Mouse (Mus musculus): ENCODE measurements around the gene Resf1.
"Not testable (repeated sequence)": the region's sequence is repeated elsewhere in the genome, so short reads cannot be mapped to it uniquely, and the experiment has no call there.

Gene Resf1

DNA sequence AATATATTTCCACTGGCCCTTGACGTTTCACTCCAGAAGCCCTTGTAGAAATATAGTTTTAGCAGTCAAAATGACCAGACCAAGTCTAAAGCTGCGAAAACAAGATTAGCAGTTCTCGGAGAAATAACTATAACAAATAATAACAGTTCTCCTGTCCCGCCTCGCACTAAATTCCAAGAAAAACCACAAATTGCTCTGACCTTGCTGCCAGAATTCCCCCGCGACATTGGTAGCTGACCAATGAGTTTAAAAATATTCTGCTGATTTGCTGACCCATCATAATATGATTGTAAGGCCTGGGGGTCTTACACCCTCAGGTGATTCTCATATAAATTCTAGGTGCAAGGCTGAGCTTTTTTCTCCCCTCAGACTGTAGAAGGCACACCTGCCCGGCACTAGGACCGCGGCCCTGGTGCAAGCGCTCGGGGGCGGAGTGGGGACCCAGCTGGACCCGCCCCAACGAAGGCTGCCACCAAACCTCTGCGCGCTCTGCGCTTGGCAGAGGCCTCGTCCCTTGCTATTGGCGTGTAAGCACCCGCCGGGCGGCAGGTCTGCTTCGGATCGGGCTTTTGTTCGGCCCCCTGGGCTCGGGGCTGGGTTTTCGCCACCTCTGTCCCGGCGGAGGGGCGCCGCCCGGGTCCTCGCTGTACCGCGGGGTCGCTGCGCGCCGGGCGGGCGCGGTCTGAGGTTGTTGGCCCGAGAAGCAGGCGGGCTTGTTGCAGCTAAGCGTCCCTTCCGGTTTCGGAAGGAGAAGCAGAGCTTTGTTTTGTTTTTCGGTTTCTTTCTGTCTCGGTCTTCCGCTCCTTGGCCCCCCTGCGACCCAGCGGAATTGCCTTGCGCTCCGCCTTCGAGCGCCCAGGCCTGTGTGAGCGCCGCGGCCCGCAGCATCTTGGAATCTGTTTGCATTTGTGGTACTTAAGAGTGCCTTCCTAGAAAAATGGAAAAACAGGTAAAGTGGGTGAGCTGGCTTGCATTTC lies at the start of gene Resf1:
Gene Resf1, plus strand, starts transcription at position 459 of the 977 bp plus-strand sequence.
- peak; percentile 62 for DNase-seq (ENCODE audit: low spot score)

DNA sequence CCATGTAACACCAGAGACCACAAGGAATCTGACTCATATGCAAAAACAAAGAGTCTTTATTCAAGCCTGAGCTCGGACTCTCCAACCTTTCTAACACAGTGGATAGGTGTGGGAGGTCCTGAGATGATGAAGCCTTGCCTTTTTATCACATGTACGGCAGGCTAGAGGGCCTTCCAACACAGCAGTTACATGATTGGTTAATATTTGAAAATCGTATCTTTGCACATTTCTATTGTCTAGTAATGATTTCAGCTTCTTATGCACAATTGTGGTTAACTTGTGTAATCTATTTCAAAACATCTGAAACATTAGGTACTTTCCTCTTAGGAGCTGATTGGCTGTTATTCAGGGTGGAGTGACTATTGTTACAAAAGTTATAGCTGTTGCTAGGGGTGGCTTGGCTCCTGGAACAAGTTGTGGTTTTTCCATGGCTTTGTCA lies 48.4 kb upstream of the Resf1 start:
- no peak for DNase-seq (ENCODE audit: low spot score)

DNA sequence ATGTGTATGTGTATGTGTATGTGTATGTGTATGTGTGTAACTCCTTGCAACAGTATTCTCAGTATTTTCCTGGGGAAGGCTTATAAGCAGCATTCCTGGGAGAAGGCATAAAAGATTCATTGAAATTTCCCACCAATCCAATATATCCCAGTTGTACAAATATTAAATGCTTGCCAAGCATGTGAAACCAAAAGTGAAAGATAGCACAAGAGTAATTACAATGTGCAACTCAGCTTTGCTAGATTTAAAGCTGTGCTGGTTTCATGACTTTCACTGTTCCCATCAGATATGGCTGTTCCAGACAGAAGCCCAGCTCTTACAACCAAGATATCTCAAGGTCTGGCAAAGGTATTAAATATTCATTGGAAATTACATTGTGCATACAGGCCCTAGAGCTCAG lies 41.3 kb upstream of the Resf1 start:
- no peak for DNase-seq (ENCODE audit: low spot score)

DNA sequence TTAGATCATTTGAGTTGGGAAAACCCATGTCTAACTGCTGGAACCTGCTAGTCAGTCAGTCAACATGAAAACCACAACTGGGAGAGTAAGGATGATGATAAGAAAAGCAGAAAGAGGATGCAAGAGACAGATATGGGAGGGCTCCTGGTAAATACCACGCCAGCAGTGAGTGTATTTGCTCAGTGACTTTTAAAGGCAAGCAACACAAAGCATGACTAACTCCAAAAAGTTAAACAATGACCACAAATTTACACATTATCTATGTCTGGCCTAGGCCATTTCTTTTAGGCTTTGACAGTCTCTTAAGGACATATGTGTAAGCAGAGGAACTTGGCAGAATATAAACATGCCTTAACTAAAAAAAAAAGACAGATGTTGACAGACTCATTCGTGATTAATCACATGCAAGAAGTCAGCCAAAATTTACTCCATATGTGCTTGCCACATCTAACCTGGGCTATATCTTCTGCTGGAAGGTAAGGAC lies 30.9 kb upstream of the Resf1 start:
- no peak for DNase-seq (ENCODE audit: low spot score)

DNA sequence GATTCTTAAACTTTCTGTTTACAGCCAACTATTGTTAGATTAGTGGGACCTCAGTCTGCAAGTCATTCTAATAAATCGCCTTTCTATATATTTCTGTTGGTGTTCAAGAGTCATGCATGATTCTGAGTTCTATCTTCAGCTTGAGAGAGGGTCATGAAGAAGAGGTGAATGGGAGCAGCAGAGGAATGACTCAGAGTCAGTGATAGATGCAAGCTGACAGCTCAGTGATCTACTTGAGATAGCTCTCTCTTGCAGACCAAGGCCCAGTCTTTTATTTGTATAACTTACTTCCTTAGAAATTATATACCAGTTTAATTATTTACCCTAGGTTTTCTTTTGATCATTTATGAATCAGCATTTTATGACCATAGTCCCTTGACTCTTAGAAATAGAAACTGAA lies 30.3 kb upstream of the Resf1 start:
- no peak for DNase-seq (ENCODE audit: low spot score)

DNA sequence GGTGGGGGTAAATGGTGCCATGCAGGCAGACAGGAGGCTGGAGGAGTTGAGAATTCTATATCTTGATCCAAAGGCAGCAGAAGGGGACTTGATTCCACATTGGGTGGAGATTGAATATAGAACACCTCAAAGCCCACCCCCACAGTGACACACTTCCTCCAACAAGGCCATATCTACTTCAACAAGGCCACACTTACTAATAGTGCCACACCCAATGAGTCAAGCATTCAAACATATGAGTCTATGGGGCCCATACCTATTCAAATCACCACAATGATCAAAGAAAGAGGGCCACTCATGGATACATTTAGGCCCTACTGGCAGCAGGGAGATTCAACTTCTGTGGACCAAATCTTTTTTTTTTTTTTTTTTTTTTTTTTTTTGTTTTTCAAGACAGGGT lies 28.7 kb upstream of the Resf1 start:
- DNase-seq (ENCODE audit: low spot score), result no peak

DNA sequence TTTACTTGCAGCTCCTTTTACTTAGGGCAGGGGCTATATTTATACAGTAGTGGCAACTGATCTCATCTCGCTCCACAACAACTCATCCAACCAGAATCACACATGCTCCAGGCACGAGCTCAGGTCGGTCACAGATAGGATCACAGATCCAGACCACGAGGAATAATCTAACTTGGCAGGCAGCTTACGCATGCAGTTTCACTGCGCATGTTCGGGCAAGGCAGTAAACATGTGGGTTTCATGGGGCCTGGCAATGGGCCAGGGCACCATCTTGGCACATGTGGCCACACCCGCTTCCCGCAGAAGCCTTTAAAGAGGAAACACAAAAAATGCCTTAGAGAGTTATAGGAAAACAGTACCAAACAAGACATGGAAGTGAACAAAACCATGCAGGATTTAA lies 21.0 kb upstream of the Resf1 start:
- DNase-seq (ENCODE audit: low spot score), result not testable (repeated sequence)

DNA sequence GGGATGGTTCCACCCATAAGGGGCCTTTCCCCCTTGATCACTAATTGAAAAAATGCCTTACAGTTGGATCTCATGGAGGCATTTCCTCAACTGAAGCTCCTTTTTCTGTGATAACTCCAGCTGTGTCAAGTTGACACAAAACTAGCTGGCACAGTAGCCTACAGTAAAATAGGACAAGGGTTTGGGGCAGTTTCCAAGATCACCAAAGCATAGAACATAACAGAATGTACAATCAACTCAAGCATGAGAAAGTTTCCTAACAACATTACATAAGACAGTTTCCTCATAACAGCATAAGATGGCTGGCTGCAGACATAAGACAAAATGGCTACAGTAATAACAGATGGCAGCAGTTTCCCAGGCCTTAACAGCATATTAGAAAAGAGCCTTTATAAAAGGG lies 6.0 kb upstream of the Resf1 start:
- not testable (repeated sequence) for DNase-seq (ENCODE audit: low spot score)

DNA sequence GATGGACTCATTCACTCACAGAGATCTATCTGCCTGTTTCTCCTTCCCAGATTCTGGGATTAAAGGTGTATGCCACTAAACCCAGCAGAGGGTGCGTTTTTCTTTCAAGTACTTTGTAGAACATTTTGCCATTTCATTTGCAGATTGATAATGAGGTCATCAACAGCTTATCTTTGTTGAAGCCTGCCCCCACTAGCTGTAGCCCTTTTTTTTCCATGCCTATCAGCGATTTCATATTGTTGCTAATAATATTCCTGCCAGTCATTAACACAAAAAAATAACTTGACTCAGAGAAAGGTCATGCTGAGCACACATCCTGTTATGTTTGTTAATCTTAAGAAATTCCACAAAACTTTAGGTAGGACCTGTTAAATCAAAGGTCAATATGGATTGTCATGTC lies 2.1 kb upstream of the Resf1 start:
- DNase-seq (ENCODE audit: low spot score), result no peak

DNA sequence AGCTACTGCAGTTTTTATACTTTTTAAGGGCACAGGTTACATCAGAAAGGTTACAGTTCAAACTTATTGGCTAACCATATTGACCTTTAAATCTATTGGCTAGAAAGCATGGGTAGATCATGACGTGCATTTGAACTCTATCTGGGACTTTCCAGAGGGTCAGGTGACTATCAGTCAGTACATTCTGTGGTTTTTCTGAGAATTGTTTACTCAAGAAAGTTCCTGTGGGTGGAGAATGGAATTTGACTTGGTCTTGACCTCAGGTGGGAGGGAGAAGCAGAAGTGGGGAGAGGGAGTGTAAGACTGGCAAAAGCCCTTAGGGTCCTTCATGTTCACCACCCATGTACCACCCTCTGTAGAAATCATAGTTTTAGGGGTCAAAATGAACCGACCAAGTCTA lies 1.4 kb upstream of the Resf1 start:
- no peak for DNase-seq (ENCODE audit: low spot score)

DNA sequence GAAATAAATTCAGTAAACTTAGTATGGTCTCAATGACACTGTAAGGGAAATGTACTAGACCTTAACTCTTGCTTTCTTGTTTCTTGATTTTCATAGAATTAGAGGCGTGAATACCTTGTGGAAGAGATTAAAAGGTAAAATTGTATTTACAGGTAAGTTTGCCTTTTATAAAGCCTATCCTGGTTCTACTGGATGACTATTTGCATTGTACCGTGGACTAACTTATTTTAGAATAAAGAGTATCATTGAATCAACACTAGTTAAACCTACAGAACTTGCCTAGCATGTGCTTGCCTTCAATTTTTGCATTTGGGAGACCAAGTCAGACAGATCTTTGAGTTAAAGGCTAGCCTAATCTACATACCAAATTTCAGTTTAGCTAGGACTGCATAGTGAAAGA lies 1.0 kb downstream of the Resf1 start:
- no peak for DNase-seq (ENCODE audit: low spot score)

DNA sequence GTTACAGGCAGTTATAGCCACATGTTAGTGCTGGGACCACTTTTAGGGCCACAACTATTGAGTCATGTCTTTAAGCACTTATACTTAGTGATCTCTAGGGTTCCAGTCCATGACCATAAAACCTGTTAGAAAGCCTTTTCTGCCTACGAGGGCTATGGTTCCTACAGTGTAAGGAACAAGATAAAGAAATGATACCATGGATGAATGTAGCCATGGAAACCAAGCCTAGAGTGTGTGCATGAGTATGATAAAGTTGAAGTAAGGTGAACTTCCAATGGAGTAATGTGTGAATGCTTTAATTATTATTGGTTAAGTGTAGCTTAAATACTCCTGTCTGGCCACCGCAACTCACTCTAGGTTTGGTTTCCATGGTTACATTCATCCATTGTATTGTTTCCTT lies 1.8 kb downstream of the Resf1 start:
- DNase-seq (ENCODE audit: low spot score), result no peak

DNA sequence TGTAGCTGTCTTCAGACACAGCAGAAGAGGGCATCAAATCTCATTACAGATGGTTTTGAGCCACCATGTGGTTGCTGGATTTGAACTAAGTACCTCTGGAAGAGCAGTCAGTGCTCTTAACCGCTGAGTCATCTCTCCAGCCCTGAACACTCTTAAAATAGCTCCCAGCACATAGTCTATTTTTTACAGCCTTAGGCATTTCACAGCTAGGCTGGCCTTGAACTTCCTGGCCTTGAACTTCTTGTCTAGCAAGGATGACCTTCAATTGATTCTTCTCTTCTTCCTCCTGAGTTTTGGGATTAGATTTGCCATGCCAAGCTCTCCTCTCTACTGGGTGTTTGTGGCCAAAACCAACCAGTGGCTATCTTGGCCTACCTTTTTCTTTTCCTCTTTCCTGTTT lies 2.6 kb downstream of the Resf1 start:
- no peak for DNase-seq (ENCODE audit: low spot score)

DNA sequence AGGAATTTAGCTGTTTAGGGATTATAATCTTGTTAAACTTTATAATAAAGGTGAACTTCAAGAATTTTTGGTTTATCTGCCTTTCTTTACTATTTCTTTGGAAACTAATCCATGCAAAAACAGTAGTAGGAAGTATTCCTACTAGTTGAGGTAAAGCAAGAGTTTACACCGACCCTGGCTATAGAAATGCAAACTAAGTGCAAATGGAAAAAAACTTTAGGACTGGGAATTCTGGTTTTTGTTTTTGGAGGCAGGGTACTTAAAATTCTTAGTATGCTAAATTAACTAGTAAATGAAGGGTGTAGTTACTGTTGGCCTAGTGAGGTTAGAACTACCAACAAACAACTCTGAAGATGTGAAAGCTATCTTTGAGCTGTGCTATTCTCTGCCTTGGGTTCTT lies 3.0 kb downstream of the Resf1 start:
- DNase-seq (ENCODE audit: low spot score), result no peak

DNA sequence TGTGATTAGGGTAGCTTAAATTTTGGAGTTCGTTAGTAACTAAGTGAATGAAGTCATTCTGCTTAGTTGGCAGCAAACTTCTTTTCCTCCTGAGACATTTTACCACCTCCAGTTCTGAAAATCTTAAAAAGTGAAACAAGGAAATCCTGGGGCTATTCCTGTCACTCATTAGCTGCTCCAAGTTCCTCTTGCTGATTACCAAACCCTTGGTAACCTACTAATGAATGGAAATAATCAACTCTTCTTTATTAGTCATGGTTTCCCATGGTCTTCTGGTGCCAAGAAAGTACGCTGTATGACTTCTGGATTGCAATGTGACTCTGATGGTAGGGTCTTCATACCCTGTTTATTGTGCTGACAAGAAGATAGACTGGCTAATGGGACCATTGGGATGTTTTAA lies 5.7 kb downstream of the Resf1 start:
- DNase-seq (ENCODE audit: low spot score), result no peak

DNA sequence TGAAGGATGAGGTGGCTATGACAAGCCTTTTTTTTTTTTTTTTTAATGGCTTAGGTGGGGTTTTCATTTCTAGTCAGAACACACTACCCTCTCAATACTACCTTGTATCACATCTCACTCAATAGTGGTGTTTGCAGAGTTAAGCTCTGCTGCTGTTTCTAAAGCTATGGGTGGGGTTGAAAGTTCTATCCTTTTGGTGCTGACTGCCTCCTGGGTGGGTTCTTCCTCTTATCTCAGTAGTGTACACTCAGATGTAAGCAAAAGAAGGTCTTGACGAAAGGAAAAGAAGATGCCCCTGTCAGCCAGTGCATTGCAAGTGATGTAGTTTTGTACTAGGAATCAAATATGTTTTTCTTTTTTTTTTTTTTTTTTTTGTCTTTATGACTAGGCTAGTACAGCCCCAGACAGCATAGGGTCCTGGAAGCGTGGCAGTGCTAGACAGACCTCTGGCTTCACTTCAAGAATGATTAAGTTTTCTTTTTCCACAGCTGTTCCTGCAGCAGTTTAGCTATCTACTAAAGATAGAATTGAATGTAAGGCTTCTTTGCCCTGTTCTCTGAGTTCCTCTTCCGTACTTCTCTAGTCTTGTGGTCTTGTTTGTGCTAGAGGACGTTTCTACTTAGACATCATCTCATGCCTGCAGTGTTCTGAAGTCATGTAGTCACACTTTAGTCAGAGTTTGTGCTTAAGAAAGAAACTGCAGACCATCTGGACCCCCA lies 14.5 kb downstream of the Resf1 start:
- DNase-seq (ENCODE audit: low spot score), result no peak

DNA sequence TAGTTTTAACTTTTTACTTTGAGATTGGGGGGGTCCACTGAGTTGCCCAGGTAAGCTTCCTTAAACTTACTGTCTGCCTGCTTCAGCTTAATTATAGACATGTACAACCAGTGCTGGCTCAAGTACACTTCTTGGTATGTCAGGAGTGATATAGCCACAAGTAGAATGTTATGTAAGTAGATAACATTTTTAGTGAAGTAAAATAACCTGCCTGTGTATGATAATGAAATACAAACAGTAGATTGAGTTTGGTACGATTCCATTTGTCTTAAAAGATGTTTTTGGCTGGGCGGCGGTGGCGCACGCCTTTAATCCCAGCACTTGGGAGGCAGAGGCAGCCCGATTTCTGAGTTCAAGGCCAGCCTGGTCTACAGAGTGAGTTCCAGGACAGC lies 15.0 kb downstream of the Resf1 start:
- DNase-seq (ENCODE audit: low spot score), result no peak

DNA sequence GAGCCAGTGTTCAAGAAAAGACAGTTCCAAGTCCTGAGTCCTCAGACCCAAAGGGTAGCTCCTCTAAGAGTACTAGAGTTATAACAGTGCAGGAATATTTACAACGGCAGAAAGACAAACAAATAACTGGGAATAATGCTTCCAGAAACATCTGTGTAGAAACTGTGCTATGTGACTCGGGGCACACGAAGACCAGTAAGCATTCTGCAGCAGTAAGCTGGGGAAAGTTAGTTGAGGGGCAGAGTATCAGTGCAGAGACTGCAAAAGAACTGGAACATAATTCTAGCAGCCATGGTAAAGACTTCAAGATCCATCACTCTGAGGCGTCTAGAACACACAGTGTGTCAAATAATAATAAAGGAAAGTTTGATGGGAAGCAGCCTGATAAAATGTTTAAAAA lies 19.9 kb downstream of the Resf1 start:
- no peak for DNase-seq (ENCODE audit: low spot score)

DNA sequence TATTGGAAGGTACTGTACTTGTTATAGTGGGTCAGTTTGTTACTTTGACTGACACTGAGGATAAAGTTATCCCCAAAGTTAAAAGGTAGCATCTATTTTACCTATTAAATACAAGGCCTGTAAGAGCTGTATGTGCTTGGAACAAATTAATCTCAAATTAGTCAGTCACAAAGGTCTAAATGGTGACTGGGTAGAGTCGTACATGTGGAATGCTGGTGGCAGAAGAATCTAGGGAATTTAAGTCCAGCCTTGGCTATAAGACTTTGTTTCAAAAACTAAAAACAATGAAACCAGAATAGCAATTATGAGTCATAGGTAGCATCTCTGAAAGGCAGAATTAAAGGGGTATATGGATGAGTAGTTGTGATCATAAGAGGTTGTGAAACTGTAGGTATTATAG lies 21.1 kb downstream of the Resf1 start:
- no peak for DNase-seq (ENCODE audit: low spot score)

DNA sequence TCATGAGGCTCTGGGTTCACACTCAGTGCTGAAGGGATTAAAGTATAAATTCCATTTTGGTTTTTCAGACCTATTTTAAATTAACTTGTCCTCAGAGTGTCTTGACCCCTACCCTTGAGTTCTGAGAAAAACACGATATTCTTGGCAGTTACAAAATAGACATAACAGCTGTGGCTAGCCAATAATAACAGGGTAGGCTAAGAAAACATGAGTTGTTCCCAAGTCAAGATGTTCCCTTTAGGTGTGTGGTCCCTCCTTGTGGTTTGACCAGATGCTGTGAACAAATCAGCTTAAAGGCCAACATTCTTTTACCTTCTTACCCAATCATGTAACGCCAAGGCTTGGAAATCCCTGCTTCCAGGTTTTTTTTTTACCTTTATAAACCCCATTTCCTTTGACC lies 23.8 kb downstream of the Resf1 start:
- DNase-seq (ENCODE audit: low spot score), result no peak

DNA sequence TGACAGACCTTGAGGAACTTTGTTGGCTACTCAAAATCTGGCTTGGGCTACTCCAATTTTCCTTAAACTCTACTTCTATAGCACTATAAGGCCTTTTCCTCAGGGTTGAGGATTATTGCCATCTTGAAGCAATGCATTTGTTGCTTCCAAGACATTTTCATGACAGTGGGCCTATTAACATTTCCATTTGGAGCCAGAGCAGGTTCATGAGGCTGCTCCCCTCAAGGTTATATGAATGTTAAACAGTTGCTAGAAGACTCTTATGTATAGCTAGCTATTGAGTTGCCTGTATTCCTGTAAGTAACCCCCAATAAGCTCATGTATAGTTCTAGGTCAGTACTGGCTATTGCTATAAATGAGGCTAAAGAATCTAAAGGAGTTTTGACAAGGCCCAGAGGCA lies 28.8 kb downstream of the Resf1 start:
- no peak for DNase-seq (ENCODE audit: low spot score)

DNA sequence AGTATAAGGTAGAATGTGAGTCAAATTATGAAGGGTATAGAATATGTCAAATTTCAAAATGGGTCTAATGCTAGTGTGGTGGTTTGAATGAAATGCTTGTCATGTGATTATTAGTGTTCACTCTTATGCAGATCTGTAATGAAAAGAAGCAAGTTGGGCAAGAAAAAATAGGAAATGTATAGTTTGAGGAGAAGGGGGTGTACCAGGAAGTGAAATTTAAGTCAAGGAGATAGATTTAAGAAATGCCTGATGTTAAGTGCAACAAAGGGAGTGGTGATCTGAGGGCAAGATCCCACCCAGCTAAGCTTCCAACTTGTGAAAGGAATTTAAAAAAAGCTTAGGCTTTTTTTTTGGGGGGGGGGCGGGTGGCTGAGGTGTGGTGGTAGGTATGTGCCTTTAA lies 29.4 kb downstream of the Resf1 start:
- DNase-seq (ENCODE audit: low spot score), result no peak

DNA sequence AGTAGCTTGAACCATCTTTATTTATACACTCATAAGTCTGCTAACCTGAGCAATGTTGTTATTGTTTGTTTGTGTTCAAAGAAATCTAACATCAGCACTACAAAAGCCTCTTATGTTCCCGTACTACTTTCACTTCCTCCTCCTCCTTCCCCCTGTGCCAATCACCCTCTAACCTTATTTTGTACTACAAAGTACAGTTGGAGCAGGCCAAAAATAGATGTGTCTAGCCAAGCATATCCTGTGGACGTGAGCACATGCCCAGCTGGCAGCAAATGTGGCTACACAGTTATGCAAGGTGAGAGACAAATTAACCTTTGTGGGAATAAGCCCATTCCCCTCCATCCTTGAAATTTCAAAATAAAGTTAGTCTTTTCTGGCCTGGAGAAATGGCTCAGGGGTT lies 34.6 kb downstream of the Resf1 start:
- DNase-seq (ENCODE audit: low spot score), result no peak

All from layer of hippocampus, adult 9-10 months (tissue).